Mouse (Mus musculus): ENCODE data around the gene Gli1.
"Not testable (repeated sequence)": the region's sequence is repeated elsewhere in the genome, so short reads cannot be mapped to it uniquely, and the experiment has no call there.

DNA sequence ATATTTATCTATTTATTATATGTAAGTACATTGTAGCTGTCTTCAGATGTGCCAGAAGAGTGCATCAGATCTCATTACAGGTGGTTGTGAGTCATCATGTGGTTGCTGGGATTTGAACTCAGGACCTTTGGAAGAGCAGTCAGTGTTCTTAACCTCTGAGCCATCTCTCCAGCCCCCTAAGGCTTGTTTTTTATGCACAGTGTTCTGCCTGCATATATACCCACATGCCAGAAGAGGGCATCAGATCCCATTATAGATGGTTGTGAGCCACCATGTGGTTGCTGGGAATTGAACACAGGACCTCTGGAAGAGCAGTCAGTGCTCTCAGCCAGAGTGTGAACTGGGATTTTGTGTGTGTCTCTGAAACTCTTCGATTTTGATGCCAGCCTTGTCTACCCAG lies 26.8 kb downstream of the Gli1 start:
- not testable (repeated sequence) for TF ChIP-seq CTCF (conservative IDR thresholded peaks at IDR 0.05; ENCODE audit: insufficient read depth, insufficient read length, low read depth, low read length); POLR2A (IDR thresholded peaks at IDR 0.05; ENCODE audit: low read depth, low read length)

All from kidney, adult 2 months (tissue).